In genomic region chr5:86649185-86649584, GRCm38 (mm10) we compare ENCODE assay signal across 11 mouse cellular contexts. TPM values are rescaled to one million over a fixed set of nuclear protein-coding genes. Genes with fewer than 3 reads are reported as not detected.
A peak's percentile ranks its signal among the peaks of the same experiment; 100 is the strongest.
DNase-seq lines count a peak whose midpoint lies in the region; TF ChIP-seq lines count a peak whose summit lies in the region.
"Not testable (repeated sequence)": the region's sequence is repeated elsewhere in the genome, so short reads cannot be mapped to it uniquely, and the experiment has no call there.
"Had no signal": no experiment of that assay in that cellular context is flagged by ENCODE, and none has a peak within 500 bp of the region (broad histone marks: within the 10 kb centered on the region; RNA-seq: fewer than 3 reads in every experiment).

No protein-coding gene starts in this region.

- intact Hi-C loops in left cerebral cortex, adult 2 months (cut with DNase I), result loop anchor here (2.0 to 5.0 kb wide), 3 partner anchors 166 to 457 kb away; no protein-coding TSS in a partner anchor

- H3K4me3 ChIP-seq in left cerebral cortex, adult 2 months, result not testable (repeated sequence)

- peak; percentile 57 for TF ChIP-seq CTCF in left cerebral cortex, adult 2 months (IDR thresholded peaks at IDR 0.05)

- not testable (repeated sequence) for H3K27ac ChIP-seq in left cerebral cortex, adult 2 months

- DNase-seq in CD4-positive, CD25-positive, alpha-beta regulatory T cell, adult 2 months (ENCODE audit: low read depth, low spot score), result peak; percentile 7
- peak; percentile 41 for DNase-seq in ZHBTc4 (ENCODE audit: low read depth, low spot score)
- DNase-seq in cerebellum, postnatal 14 days, result peak; percentile 58 to 78
- peak; percentile 17 for DNase-seq in forelimb bud, embryonic 11.5 days (ENCODE audit: low read depth, low spot score)
- peak; percentile 28 for DNase-seq in kidney, adult 9 months
- peak; percentile 15 to 16 for DNase-seq in left cerebral cortex, adult 2 months (ENCODE audit: extremely low spot score in 1 of 2, low spot score in 2 of 2)
- DNase-seq in lung, postnatal 36 days, result peak; percentile 6
- DNase-seq in right cerebral cortex, postnatal 10 days (ENCODE audit: low spot score in 2 of 2), result peak; percentile 50 to 76

RNA-seq across cellular contexts. Expression of gene Tmprss11f, which starts 17.0 kb away (rescaled TPM):
- not detected for total RNA-seq in left cerebral cortex, adult 2 months (2021)
- total RNA-seq: adrenal gland, adult 8-10 months; common myeloid progenitor, adult 5-6 weeks; heart, postnatal 14 days had no signal

RNA-seq across cellular contexts. Expression of gene Tmprss11b, which starts 27.0 kb away (rescaled TPM):
- not detected for total RNA-seq in left cerebral cortex, adult 2 months (2021)
- total RNA-seq: adrenal gland, adult 8-10 months; common myeloid progenitor, adult 5-6 weeks; heart, postnatal 14 days had no signal

Comparison
In these comparisons a context has a peak if more than half of its experiments do, and no peak if none do; other contexts are left out.
1. DNase-seq: peak in every context shown above with its lines; median percentile 68 in cerebellum, postnatal 14 days; 63 in right cerebral cortex, postnatal 10 days; 41 in ZHBTc4; 28 in kidney, adult 9 months; 17 in forelimb bud, embryonic 11.5 days; 16 in left cerebral cortex, adult 2 months; 7 in CD4-positive, CD25-positive, alpha-beta regulatory T cell, adult 2 months; 6 in lung, postnatal 36 days.